Mouse (Mus musculus) lung, postnatal 4 days (tissue): Measurements from ENCODE around the gene Slbp.

Experiments used
- DNase-seq, 2 experiments: peaks; one replicate each; pipeline ENCODE4 v3.0.0; 2021

Slbp gene

DNA sequence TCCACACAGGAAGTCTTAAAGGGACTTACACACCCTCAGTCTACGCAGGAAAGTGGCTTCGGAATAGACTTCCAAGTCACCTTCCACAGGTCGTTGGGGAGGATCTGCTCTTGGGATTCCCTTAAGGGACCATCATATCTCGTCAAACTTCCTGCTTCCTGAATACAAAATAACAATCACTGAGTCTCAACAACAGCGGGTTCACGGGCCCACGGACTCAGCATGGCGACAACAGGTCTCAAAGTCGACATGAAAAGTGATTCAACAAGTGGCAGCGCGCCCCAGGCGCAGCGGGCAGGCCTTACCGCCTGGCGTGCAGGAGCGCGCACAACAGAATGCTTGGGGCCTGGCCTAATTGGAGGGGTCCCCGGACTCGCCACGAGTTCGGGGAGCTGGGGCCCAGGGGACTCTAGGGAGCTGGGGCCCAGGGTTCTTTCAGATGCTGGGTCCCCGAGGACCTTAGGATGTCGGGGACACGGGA is 23.5 kb downstream of the Slbp start:
- peak in 1 of 2 experiments; percentile 67 for DNase-seq

DNA sequence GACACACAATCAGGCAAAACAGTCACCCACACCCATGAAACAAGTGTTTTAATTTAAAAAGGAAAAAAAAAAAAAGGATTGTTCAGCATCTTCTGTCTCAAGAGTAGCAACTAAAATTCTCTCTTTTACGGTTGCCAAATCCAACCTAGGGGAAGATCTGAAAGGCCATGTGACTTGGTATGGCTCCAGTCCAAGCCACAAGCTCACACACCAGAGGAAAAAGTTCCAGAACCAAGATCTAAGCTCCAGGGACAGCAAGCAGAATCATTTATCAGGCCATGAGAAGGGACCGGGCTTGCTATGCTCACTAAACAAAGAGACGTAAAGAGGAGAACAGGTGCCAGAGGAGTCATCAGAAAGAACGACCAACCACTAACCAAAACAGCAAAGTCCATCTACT is 24.4 kb downstream of the Slbp start:
- peak in 1 of 2 experiments; percentile 10 for DNase-seq

GRCm38 (mm10) chr5:33623766-33624165 is 28.6 kb downstream of the Slbp start:
- DNase-seq, result no peak

GRCm38 (mm10) chr5:33622671-33623070 is 29.7 kb downstream of the Slbp start:
- no peak for DNase-seq

DNA sequence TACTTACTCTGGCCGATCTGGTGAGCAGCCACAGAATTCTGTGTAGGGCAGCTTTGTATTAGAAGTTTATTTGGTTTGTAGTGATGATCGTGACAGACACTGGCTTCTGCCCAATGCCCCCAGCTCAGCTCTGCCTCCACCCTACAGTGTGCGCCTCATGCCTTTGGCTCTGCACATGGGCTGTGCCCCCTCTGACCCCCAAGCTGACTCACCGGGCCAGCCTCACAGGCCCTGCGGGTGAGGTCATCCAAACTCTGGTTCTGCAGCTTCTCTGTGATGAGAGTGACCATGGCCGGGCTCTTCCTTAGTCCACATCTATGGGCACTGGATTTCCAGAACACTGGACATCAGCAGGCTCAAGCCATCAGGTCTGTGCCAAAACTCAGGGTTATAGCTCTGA is 38.0 kb downstream of the Slbp start:
- DNase-seq, result no peak

DNA sequence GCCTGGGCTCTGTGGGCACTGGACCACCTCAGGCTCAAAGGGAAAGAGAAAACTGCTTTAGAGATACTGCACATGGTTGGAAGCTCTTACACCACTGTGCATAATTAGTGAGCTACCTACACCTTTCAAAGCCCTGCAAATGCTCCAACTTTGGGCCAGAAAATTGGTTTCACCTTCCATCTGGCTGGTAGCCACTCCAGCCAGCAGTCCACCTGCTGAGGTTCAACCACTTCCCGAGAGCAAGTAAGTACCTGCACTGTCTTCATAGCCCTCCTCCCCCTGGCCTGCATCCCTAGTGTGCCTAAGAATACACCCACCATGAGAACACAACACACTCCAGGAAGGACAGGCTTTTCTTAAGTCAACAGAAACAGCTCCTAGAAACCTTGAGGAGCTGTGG is 40.6 kb downstream of the Slbp start:
- DNase-seq, result no peak

DNA sequence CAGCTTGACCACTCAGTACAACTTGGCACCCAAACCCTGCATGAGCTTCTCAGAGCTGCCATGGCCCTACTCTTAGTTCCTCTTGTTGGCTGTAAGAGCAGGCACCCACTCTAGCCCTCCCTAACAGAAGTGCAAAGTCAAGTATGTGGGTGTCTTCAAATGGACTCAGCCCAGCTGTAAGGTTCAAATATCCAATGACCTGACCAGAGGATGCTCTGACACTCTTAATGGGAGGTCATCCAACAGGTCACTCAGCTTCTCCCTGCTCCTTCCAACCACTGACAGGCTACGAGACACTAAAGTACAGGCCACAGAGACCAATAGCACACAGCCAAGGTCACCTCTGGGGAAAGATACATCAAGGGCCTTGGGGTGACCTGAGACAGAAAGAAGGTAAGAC is 43.1 kb downstream of the Slbp start:
- no peak for DNase-seq

DNA sequence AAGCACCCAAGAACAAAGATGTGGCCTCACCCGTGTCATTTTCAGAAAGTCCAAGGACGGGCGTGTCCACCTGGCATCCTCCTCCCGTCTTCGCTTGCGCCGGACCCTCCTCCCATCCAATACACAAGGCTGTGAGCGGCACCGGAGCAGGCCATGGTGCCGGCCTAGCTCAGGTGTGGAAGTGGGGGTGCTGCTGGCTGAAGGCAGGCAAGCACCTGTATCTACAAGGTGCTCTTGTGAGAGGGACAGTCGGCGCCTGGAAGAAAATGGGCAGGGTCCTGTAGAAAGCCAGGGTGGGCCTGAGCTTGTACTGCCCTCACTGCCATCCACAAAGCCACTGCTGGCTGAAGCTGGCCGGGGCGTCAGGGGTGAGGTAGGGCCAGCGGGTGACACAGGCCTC is 44.9 kb downstream of the Slbp start:
- no peak for DNase-seq

- no peak for DNase-seq
Observed at GRCm38 (mm10) chr5:33606631-33607030, 45.7 kb downstream of the Slbp start.

DNA sequence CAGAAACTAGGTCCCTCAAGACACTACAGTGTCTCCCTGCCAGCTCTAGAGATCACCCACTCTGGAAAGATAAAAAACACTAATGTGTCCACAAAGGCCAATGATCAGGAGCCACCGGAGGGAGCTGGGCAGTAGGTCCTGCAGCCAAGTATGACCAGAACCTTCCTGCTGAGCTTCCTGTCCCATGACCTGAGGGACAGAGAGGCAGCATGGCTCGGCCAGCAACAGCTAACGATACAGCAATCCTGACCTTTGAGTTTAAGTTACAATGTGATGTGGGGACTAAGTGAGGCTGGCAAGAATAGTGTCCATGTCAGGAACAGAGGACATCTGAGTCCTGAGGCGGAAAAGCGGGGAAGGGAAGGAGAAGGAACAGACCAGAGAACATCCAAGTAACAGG is 47.1 kb downstream of the Slbp start:
- no peak for DNase-seq

GRCm38 (mm10) chr5:33593620-33594019 is 58.8 kb downstream of the Slbp start:
- DNase-seq, result peak in 1 of 2 experiments; percentile 12

DNA sequence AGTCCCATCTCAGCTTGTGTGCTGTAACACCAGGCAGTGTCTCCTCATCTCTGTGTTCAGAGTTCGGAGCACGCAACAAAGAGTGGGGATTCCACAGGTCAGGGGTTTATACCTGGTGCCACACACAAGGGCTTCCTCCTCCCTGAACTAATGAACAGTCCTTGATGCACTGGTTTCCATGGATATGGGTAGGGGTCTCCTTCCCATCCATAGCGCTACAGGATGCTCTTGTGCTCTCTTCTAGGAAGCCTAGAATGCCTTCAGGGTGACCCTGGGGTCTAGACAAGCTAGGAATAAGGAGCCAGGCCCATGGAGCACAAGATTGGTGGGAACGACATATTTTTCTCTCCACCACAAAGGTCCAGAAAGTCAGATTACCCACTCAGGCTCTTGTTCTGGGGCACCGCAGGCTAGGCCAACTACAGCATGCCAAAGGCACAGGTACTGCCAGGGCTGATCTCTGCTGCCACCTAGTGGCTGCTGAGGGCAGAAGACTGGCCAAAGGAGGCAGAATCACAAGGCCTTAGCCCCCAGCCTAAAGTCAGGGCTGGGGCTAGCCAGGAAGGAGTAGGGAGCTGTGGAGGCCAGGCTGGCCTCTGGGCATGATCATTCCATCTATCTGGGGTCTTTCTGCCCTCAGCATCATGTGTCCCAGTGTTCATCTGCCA is 63.0 kb downstream of the Slbp start:
- DNase-seq, result peak; percentile 67 to 74

GRCm38 (mm10) chr5:33588066-33588465 is 64.3 kb downstream of the Slbp start:
- DNase-seq, result no peak

- no peak for DNase-seq
Observed at GRCm38 (mm10) chr5:33587498-33588058, 64.8 kb downstream of the Slbp start.
